Mouse (Mus musculus): Measurements from ENCODE around the gene Eomes. TPM values are rescaled to one million over a fixed set of nuclear protein-coding genes. Genes with fewer than 3 reads are reported as not detected.
A peak's percentile ranks its signal among the peaks of the same experiment; 100 is the strongest.

Gene Eomes
- polyA plus RNA-seq, 1 experiment from 2014 or later: 28.3 TPM

DNA sequence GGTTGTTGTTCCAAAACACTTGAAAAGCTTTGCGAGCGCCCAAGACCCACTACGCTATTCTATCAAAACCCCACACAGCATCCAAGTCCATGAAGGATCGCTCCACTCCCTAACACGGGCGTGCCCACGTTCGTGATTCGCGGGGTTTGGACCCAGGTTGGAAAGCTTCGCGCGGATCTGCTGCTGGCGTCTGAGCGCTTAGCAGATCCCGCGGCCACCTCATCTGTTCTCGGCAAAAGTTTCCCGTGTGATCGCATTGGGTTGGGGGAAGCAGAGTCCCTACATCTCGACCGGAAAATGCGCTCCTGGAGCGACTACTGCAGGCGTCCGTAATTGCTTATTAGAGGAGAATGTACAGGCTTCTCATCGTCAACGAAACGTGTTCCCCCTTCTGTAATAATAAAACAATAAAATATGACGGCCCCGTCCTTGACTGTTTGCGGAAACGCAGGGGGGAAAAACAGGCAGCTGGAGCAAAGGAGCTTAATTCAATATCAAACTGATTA lies 1.2 kb upstream of the Eomes start:
- WGBS: under 1% methylated on average over 33 of the region's 33 CpGs
- Histone ChIP-seq H3K9ac (replicated peaks) (0 out of 2 replicates have a peak overlapping the region, but pooled peaks have one; percentile 14), H3K27ac (replicated peaks) (peak overlapping the region; percentile 70), H3K9me3 (no peaks in the 10 kb centered on the region), H3K36me3 (no peaks in the 10 kb centered on the region), H3K4me3 (peak overlapping the region; percentile 43), H3K27me3 (peaks cover 50% of the 10 kb centered on the region), H3K4me1 (peaks cover 37% of the 10 kb centered on the region), H3K4me2 (replicated peaks) (peak overlapping the region; percentile 51)
- peak; percentile 36 for ATAC-seq (replicated peaks)

GRCm38 (mm10) chr9:118477281-118477931 lies 606 bp upstream of the Eomes start:
- Histone ChIP-seq H3K4me3 (peak overlapping the region; percentile 43), H3K4me1 (peaks cover 37% of the 10 kb centered on the region), H3K27ac (replicated peaks) (peak overlapping the region; percentile 70), H3K36me3 (no peaks in the 10 kb centered on the region), H3K27me3 (peaks cover 56% of the 10 kb centered on the region), H3K4me2 (replicated peaks) (peak overlapping the region; percentile 51), H3K9me3 (no peaks in the 10 kb centered on the region), H3K9ac (replicated peaks) (peak overlapping the region; percentile 14)
- ATAC-seq (replicated peaks): peak; percentile 35; the same call in 1 of the 2 replicates
- WGBS: under 1% methylated on average over 31 of the region's 31 CpGs

DNA sequence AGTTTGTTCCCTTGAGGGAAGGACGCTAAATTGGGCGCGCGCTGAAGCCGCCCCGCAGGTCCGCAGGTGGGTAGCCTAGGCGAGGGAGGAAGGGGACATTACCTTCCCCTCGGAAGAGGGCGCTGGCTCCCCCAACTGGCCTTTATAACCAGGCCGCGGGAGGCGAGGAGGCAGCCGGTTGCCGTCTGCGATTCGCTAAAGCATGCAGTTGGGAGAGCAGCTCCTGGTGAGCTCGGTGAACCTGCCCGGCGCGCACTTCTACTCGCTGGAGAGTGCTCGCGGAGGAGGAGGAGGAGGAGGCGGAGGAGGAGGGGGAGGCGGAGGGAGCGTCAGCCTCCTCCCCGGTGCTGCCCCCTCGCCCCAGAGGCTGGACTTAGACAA lies 436 bp downstream of the Eomes start:
- H3K9ac ChIP-seq (replicated peaks): peak overlapping the region; percentile 41
- peak; percentile 18 for ATAC-seq (replicated peaks)

GRCm38 (mm10) chr9:118478839-118479507 lies 961 bp downstream of the Eomes start:
- peaks cover 37% of the 10 kb centered on the region for H3K4me1 ChIP-seq
- ATAC-seq (replicated peaks): peak; percentile 30
- no peaks in the 10 kb centered on the region for H3K36me3 ChIP-seq
- peaks cover 64% of the 10 kb centered on the region for H3K27me3 ChIP-seq
- H3K27ac ChIP-seq (replicated peaks): peak overlapping the region; percentile 65
- H3K9me3 ChIP-seq: no peaks in the 10 kb centered on the region
- peak overlapping the region; percentile 51 for H3K4me2 ChIP-seq (replicated peaks)
- H3K9ac ChIP-seq (replicated peaks): peak overlapping the region; percentile 41
- H3K4me3 ChIP-seq: peak overlapping the region; percentile 43
- WGBS: under 1% methylated on average over 87 of the region's 87 CpGs

More for the DNA sequence above, 436 bp downstream of the Eomes start:
- peaks cover 59% of the 10 kb centered on the region for H3K27me3 ChIP-seq
- peaks cover 37% of the 10 kb centered on the region for H3K4me1 ChIP-seq
- peak overlapping the region; percentile 51 for H3K4me2 ChIP-seq (replicated peaks)
- H3K9me3 ChIP-seq: no peaks in the 10 kb centered on the region
- H3K36me3 ChIP-seq: no peaks in the 10 kb centered on the region
- WGBS: under 1% methylated on average over 25 of the region's 29 CpGs
- peak overlapping the region; percentile 43 for H3K4me3 ChIP-seq
- H3K27ac ChIP-seq (replicated peaks): peak overlapping the region; percentile 65

DNA sequence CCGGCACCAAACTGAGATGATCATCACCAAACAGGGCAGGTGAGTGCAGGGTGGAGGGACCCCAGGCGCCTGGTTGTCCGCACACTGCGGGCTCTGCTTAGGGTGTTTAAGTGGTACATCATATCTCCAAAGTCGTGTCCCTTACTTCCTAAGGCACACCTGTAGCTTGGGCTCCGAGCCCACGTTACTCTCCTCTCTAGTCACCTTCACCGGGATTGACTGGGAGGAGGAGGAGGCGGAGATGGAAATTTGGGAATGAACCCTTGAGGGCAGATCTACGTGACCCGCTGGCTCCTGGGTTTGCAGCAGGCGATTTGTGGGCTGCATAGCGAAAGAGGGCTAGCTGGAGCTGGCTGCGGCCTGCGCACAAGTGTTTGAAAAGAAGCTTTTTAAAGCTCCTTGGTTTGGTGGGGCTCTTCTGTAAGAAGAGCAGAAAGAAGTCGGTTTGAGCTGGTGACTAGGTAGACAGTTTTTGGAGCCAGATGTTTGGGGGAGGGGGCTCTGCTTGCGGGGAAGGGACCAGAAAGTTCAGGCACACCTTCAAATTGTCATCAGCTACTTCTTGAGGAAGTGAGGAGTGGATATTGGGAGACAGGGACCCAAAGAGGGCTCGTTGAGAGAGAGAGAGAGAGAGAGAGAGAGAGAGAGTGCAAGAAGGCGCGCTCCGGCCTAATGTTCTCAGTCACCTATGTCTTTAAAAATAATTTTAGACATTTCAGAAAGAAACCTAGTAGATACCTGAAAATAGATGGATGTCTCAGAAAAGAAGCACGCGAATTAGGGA lies 1.7 kb downstream of the Eomes start:
- H3K27ac ChIP-seq (replicated peaks): peak overlapping the region; percentile 65
- peak overlapping the region; percentile 43 for H3K4me3 ChIP-seq
- H3K9me3 ChIP-seq: no peaks in the 10 kb centered on the region
- 8% methylated on average over 23 of the region's 23 CpGs for WGBS
- peak overlapping the region; percentile 41 for H3K9ac ChIP-seq (replicated peaks)
- H3K4me1 ChIP-seq: peaks cover 42% of the 10 kb centered on the region
- H3K27me3 ChIP-seq: peaks cover 67% of the 10 kb centered on the region
- no peaks in the 10 kb centered on the region for H3K36me3 ChIP-seq
- peak overlapping the region; percentile 51 for H3K4me2 ChIP-seq (replicated peaks)
- ATAC-seq (replicated peaks): no peak

GRCm38 (mm10) chr9:118480292-118480690 lies 2.3 kb downstream of the Eomes start:
- 0 out of 2 replicates have a peak overlapping the region, but pooled peaks have one; percentile 7 for H3K9ac ChIP-seq (replicated peaks)
- H3K4me2 ChIP-seq (replicated peaks): peak overlapping the region; percentile 51
- no peak overlapping the region for H3K27ac ChIP-seq (replicated peaks)
- peaks cover 42% of the 10 kb centered on the region for H3K4me1 ChIP-seq
- H3K27me3 ChIP-seq: peaks cover 67% of the 10 kb centered on the region
- H3K36me3 ChIP-seq: no peaks in the 10 kb centered on the region
- peak overlapping the region; percentile 43 for H3K4me3 ChIP-seq
- H3K9me3 ChIP-seq: no peaks in the 10 kb centered on the region
- WGBS: 12% methylated on average over 14 of the region's 14 CpGs
- ATAC-seq (replicated peaks): no peak

DNA sequence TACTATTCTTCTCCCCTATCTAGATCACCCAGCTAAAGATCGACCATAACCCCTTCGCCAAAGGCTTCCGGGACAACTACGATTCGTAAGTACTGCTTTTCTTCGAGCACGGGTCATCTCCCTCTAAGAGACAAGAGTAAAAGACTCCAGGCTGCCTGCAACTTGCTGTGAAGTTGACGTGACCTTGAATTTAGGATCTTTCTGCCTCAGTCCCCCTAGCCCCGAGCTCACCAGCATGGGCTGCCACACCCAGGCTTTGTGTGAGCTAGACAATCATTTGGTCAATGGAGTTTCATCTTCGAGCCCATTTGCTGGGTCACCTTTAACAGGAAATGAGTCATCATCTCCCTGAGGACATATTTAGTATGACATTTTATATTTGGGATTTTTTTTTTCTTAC lies 4.2 kb downstream of the Eomes start:
- H3K36me3 ChIP-seq: no peaks in the 10 kb centered on the region
- H3K9ac ChIP-seq (replicated peaks): no peak overlapping the region
- 72% methylated on average over 10 of the region's 10 CpGs for WGBS
- H3K4me1 ChIP-seq: peaks cover 38% of the 10 kb centered on the region
- no peak overlapping the region for H3K27ac ChIP-seq (replicated peaks)
- no peak overlapping the region for H3K4me3 ChIP-seq
- ATAC-seq (replicated peaks): no peak
- H3K4me2 ChIP-seq (replicated peaks): peak overlapping the region; percentile 51; the same call in 1 of the 2 replicates
- peaks cover 72% of the 10 kb centered on the region for H3K27me3 ChIP-seq
- no peaks in the 10 kb centered on the region for H3K9me3 ChIP-seq

DNA sequence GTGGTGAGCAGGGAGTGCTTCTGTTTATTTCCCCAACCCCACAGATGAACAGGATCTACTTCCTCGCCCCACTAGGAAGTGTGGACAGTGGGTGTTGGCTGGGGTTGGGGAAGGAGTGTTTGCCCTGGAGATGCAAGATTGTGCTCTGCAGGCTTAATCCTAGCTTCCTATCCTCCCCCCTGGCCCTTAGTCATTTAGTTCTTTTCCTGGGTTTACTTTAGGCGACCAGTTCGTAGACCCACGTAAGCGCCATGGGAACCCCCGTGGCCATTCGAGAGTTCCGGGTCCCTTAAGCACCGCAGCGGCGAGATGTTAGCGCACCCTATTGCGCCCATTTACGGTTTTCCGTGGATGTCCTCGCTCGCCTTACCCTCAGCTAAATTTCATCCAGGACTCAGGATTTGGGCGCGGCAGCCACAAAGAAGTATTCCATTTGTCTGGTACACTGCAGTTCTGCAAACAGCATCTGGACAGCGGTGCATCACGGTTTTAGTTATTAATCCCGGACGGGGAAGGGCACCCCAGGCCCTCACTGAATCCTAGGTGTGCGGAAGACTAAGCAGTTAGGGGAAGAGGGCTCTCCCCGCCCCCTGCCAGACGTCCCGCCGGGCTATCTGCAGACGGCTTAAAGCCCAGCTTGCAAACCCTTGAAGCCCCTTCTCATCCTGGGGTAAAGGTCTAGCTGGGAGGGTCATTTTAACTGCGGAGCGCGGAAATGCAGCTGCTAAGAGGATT lies 8.5 kb downstream of the Eomes start:
- Histone ChIP-seq H3K4me3 (peak overlapping the region; percentile 18), H3K4me2 (replicated peaks) (peak overlapping the region; percentile 62), H3K9ac (replicated peaks) (0 out of 2 replicates have a peak overlapping the region, but pooled peaks have one; percentile 22), H3K9me3 (no peaks in the 10 kb centered on the region), H3K27me3 (peaks cover 61% of the 10 kb centered on the region), H3K27ac (replicated peaks) (peak overlapping the region; percentile 48; the same call in 1 of the 2 replicates), H3K36me3 (no peaks in the 10 kb centered on the region), H3K4me1 (peaks cover 38% of the 10 kb centered on the region)
- ATAC-seq (replicated peaks): no peak
- 3% methylated on average over 32 of the region's 32 CpGs for WGBS

GRCm38 (mm10) chr9:118487096-118487395 lies 9.0 kb downstream of the Eomes start:
- under 1% methylated on average over 9 of the region's 9 CpGs for WGBS
- H3K4me3 ChIP-seq: peak overlapping the region; percentile 18
- ATAC-seq (replicated peaks): no peak

DNA sequence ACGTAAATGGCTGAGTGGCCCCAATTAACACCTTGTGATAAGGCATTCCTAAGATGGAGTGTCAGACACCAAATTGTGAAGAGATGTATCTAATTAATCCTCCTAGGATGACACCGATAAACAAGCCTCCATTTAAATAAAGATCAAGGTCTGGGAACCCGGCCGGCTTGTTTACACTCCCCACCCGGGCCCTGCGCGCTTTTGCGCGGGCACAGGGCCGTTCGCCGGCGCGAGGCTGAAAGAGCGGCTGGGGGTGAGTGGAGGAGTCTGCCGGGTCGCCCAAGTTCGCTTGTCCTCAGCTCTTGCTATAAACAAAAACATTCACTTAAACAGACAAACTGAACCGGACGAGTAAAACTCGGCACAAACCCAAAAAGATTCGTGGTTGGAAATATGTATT lies 9.6 kb downstream of the Eomes start:
- Histone ChIP-seq H3K36me3 (no peaks in the 10 kb centered on the region), H3K9me3 (no peaks in the 10 kb centered on the region), H3K4me1 (peaks cover 38% of the 10 kb centered on the region), H3K27me3 (peaks cover 53% of the 10 kb centered on the region), H3K4me2 (replicated peaks) (peak overlapping the region; percentile 62), H3K4me3 (peak overlapping the region; percentile 31), H3K9ac (replicated peaks) (0 out of 2 replicates have a peak overlapping the region, but pooled peaks have one; percentile 13), H3K27ac (replicated peaks) (peak overlapping the region; percentile 48; the same call in 1 of the 2 replicates)
- ATAC-seq (replicated peaks): no peak; the same call in 1 of the 2 replicates
- 1% methylated on average over 22 of the region's 22 CpGs for WGBS

More at GRCm38 (mm10) chr9:118487096-118487395, 9.0 kb downstream of the Eomes start:
- H3K27ac ChIP-seq (replicated peaks): peak overlapping the region; percentile 48; the same call in 1 of the 2 replicates
- peaks cover 38% of the 10 kb centered on the region for H3K4me1 ChIP-seq
- H3K4me2 ChIP-seq (replicated peaks): peak overlapping the region; percentile 62
- 0 out of 2 replicates have a peak overlapping the region, but pooled peaks have one; percentile 22 for H3K9ac ChIP-seq (replicated peaks)
- peaks cover 56% of the 10 kb centered on the region for H3K27me3 ChIP-seq
- no peaks in the 10 kb centered on the region for H3K36me3 ChIP-seq
- H3K9me3 ChIP-seq: no peaks in the 10 kb centered on the region
